Mouse (Mus musculus): ENCODE results near the gene Nt5c2.
A peak's percentile ranks its signal among the peaks of the same experiment; 100 is the strongest.

Gene Nt5c2

GRCm38 (mm10) chr19:46966330-46966729, 48.6 kb downstream of the Nt5c2 start:
- peak; percentile 50 for DNase-seq (ENCODE audit: low read depth, low spot score)

- no peak for DNase-seq (ENCODE audit: low read depth, low spot score)
Observed at GRCm38 (mm10) chr19:46965496-46965895, 49.5 kb downstream of the Nt5c2 start.

- DNase-seq (ENCODE audit: low read depth, low spot score) = no peak
Observed at GRCm38 (mm10) chr19:46964353-46964752, 50.6 kb downstream of the Nt5c2 start.

- DNase-seq (ENCODE audit: low read depth, low spot score) = no peak
Observed at GRCm38 (mm10) chr19:46963440-46963839, 51.5 kb downstream of the Nt5c2 start.

GRCm38 (mm10) chr19:46962841-46963240, 52.1 kb downstream of the Nt5c2 start:
- DNase-seq (ENCODE audit: low read depth, low spot score) = no peak

GRCm38 (mm10) chr19:46962171-46962772, 52.7 kb downstream of the Nt5c2 start:
- DNase-seq (ENCODE audit: low read depth, low spot score) = peak; percentile 81

- DNase-seq (ENCODE audit: low read depth, low spot score) = peak; percentile 94
Observed at GRCm38 (mm10) chr19:46961652-46962051, 53.3 kb downstream of the Nt5c2 start.

GRCm38 (mm10) chr19:46961047-46961651, 53.8 kb downstream of the Nt5c2 start:
- peak; percentile 33 for DNase-seq (ENCODE audit: low read depth, low spot score)

GRCm38 (mm10) chr19:46960101-46961046, 54.6 kb downstream of the Nt5c2 start:
- peak; percentile 68 for DNase-seq (ENCODE audit: low read depth, low spot score)

GRCm38 (mm10) chr19:46959536-46959935, 55.4 kb downstream of the Nt5c2 start:
- no peak for DNase-seq (ENCODE audit: low read depth, low spot score)

- no peak for DNase-seq (ENCODE audit: low read depth, low spot score)
Observed at GRCm38 (mm10) chr19:46958566-46958965, 56.4 kb downstream of the Nt5c2 start.

GRCm38 (mm10) chr19:46957971-46958370, 57.0 kb downstream of the Nt5c2 start:
- no peak for DNase-seq (ENCODE audit: low read depth, low spot score)

- no peak for DNase-seq (ENCODE audit: low read depth, low spot score)
Observed at GRCm38 (mm10) chr19:46957001-46957400, 58.0 kb downstream of the Nt5c2 start.

GRCm38 (mm10) chr19:46956410-46956809, 58.5 kb downstream of the Nt5c2 start:
- DNase-seq (ENCODE audit: low read depth, low spot score) = no peak

GRCm38 (mm10) chr19:46955630-46956029, 59.3 kb downstream of the Nt5c2 start:
- DNase-seq (ENCODE audit: low read depth, low spot score) = peak; percentile 78

- no peak for DNase-seq (ENCODE audit: low read depth, low spot score)
Observed at GRCm38 (mm10) chr19:46953536-46953935, 61.4 kb downstream of the Nt5c2 start.

- no peak for DNase-seq (ENCODE audit: low read depth, low spot score)
Observed at GRCm38 (mm10) chr19:46952986-46953385, 62.0 kb downstream of the Nt5c2 start.

- peak; percentile 71 for DNase-seq (ENCODE audit: low read depth, low spot score)
Observed at GRCm38 (mm10) chr19:46944341-46944740, 70.6 kb downstream of the Nt5c2 start.

GRCm38 (mm10) chr19:46937173-46937572, 77.8 kb downstream of the Nt5c2 start:
- no peak for DNase-seq (ENCODE audit: low read depth, low spot score)

- peak; percentile 54 for DNase-seq (ENCODE audit: low read depth, low spot score)
Observed at GRCm38 (mm10) chr19:46934025-46934424, 80.9 kb downstream of the Nt5c2 start.

- peak; percentile 62 for DNase-seq (ENCODE audit: low read depth, low spot score)
Observed at GRCm38 (mm10) chr19:46932608-46933007, 82.3 kb downstream of the Nt5c2 start.

GRCm38 (mm10) chr19:46930026-46930425, 84.9 kb downstream of the Nt5c2 start:
- no peak for DNase-seq (ENCODE audit: low read depth, low spot score)
